Mouse (Mus musculus): ENCODE data around the gene Abcg1.

Abcg1 gene

GRCm38 (mm10) chr17:31066058-31066457 lies 8.6 kb downstream of the Abcg1 start:
- no peak for DNase-seq (ENCODE audit: low read depth, low spot score)
- Histone ChIP-seq H3K27me3 (ENCODE audit: control insufficient read depth, insufficient read depth, low read length, poor library complexity, severe bottlenecking) (no peaks in the 10 kb centered on the region), H3K36me3 (ENCODE audit: control insufficient read depth, insufficient read depth, low read length, poor library complexity, severe bottlenecking) (peaks cover 3% of the 10 kb centered on the region)

GRCm38 (mm10) chr17:31067051-31067450 lies 9.6 kb downstream of the Abcg1 start:
- H3K27me3 ChIP-seq (ENCODE audit: control insufficient read depth, insufficient read depth, low read length, poor library complexity, severe bottlenecking), result no peaks in the 10 kb centered on the region
- H3K36me3 ChIP-seq (ENCODE audit: control insufficient read depth, insufficient read depth, low read length, poor library complexity, severe bottlenecking), result peaks cover 3% of the 10 kb centered on the region
- peak; percentile 96 for DNase-seq (ENCODE audit: low read depth, low spot score)

- H3K27me3 ChIP-seq (ENCODE audit: control insufficient read depth, insufficient read depth, low read length, poor library complexity, severe bottlenecking), result no peaks in the 10 kb centered on the region
- peak; percentile 74 for DNase-seq (ENCODE audit: low read depth, low spot score)
- H3K36me3 ChIP-seq (ENCODE audit: control insufficient read depth, insufficient read depth, low read length, poor library complexity, severe bottlenecking), result peaks cover 3% of the 10 kb centered on the region
Measured at GRCm38 (mm10) chr17:31069121-31069520, 11.6 kb downstream of the Abcg1 start.

GRCm38 (mm10) chr17:31069845-31070244 lies 12.4 kb downstream of the Abcg1 start:
- Histone ChIP-seq H3K27me3 (ENCODE audit: control insufficient read depth, insufficient read depth, low read length, poor library complexity, severe bottlenecking) (no peaks in the 10 kb centered on the region), H3K36me3 (ENCODE audit: control insufficient read depth, insufficient read depth, low read length, poor library complexity, severe bottlenecking) (peaks cover 3% of the 10 kb centered on the region)
- DNase-seq (ENCODE audit: low read depth, low spot score), result no peak

- peak; percentile 49 for DNase-seq (ENCODE audit: low read depth, low spot score)
- Histone ChIP-seq H3K36me3 (ENCODE audit: control insufficient read depth, insufficient read depth, low read length, poor library complexity, severe bottlenecking) (no peaks in the 10 kb centered on the region; the same call in 1 of the 2 replicates), H3K27me3 (ENCODE audit: control insufficient read depth, insufficient read depth, low read length, poor library complexity, severe bottlenecking) (no peaks in the 10 kb centered on the region)
Measured at GRCm38 (mm10) chr17:31070403-31071185, 13.1 kb downstream of the Abcg1 start.

- no peaks in the 10 kb centered on the region for H3K27me3 ChIP-seq (ENCODE audit: control insufficient read depth, insufficient read depth, low read length, poor library complexity, severe bottlenecking)
- DNase-seq (ENCODE audit: low read depth, low spot score), result no peak
- no peaks in the 10 kb centered on the region; the same call in 1 of the 2 replicates for H3K36me3 ChIP-seq (ENCODE audit: control insufficient read depth, insufficient read depth, low read length, poor library complexity, severe bottlenecking)
Measured at GRCm38 (mm10) chr17:31071421-31072301, 14.2 kb downstream of the Abcg1 start.

- Histone ChIP-seq H3K27me3 (ENCODE audit: control insufficient read depth, insufficient read depth, low read length, poor library complexity, severe bottlenecking) (no peaks in the 10 kb centered on the region), H3K36me3 (ENCODE audit: control insufficient read depth, insufficient read depth, low read length, poor library complexity, severe bottlenecking) (no peaks in the 10 kb centered on the region; the same call in 1 of the 2 replicates)
- no peak for DNase-seq (ENCODE audit: low read depth, low spot score)
Measured at GRCm38 (mm10) chr17:31072872-31073271, 15.4 kb downstream of the Abcg1 start.

- peak; percentile 95 for DNase-seq (ENCODE audit: low read depth, low spot score)
- Histone ChIP-seq H3K36me3 (ENCODE audit: control insufficient read depth, insufficient read depth, low read length, poor library complexity, severe bottlenecking) (no peaks in the 10 kb centered on the region), H3K27me3 (ENCODE audit: control insufficient read depth, insufficient read depth, low read length, poor library complexity, severe bottlenecking) (no peaks in the 10 kb centered on the region)
Measured at GRCm38 (mm10) chr17:31073273-31074052, 16.0 kb downstream of the Abcg1 start.

GRCm38 (mm10) chr17:31074053-31074590 lies 16.6 kb downstream of the Abcg1 start:
- no peaks in the 10 kb centered on the region for H3K36me3 ChIP-seq (ENCODE audit: control insufficient read depth, insufficient read depth, low read length, poor library complexity, severe bottlenecking)
- DNase-seq (ENCODE audit: low read depth, low spot score), result peak; percentile 62
- no peaks in the 10 kb centered on the region for H3K27me3 ChIP-seq (ENCODE audit: control insufficient read depth, insufficient read depth, low read length, poor library complexity, severe bottlenecking)

- peak; percentile 85 for DNase-seq (ENCODE audit: low read depth, low spot score)
- H3K36me3 ChIP-seq (ENCODE audit: control insufficient read depth, insufficient read depth, low read length, poor library complexity, severe bottlenecking), result no peaks in the 10 kb centered on the region; the same call in 1 of the 2 replicates
- no peaks in the 10 kb centered on the region for H3K27me3 ChIP-seq (ENCODE audit: control insufficient read depth, insufficient read depth, low read length, poor library complexity, severe bottlenecking)
Measured at GRCm38 (mm10) chr17:31074666-31075065, 17.2 kb downstream of the Abcg1 start.

- DNase-seq (ENCODE audit: low read depth, low spot score), result peak; percentile 85
- no peaks in the 10 kb centered on the region; the same call in 1 of the 2 replicates for H3K36me3 ChIP-seq (ENCODE audit: control insufficient read depth, insufficient read depth, low read length, poor library complexity, severe bottlenecking)
- no peaks in the 10 kb centered on the region for H3K27me3 ChIP-seq (ENCODE audit: control insufficient read depth, insufficient read depth, low read length, poor library complexity, severe bottlenecking)
Measured at GRCm38 (mm10) chr17:31075471-31075870, 18.0 kb downstream of the Abcg1 start.

- DNase-seq (ENCODE audit: low read depth, low spot score), result peak; percentile 77
- H3K36me3 ChIP-seq (ENCODE audit: control insufficient read depth, insufficient read depth, low read length, poor library complexity, severe bottlenecking), result no peaks in the 10 kb centered on the region; the same call in 1 of the 2 replicates
- H3K27me3 ChIP-seq (ENCODE audit: control insufficient read depth, insufficient read depth, low read length, poor library complexity, severe bottlenecking), result no peaks in the 10 kb centered on the region
Measured at GRCm38 (mm10) chr17:31077561-31077960, 20.1 kb downstream of the Abcg1 start.

GRCm38 (mm10) chr17:31078581-31078980 lies 21.1 kb downstream of the Abcg1 start:
- DNase-seq (ENCODE audit: low read depth, low spot score), result no peak
- Histone ChIP-seq H3K27me3 (ENCODE audit: control insufficient read depth, insufficient read depth, low read length, poor library complexity, severe bottlenecking) (no peaks in the 10 kb centered on the region), H3K36me3 (ENCODE audit: control insufficient read depth, insufficient read depth, low read length, poor library complexity, severe bottlenecking) (no peaks in the 10 kb centered on the region; the same call in 1 of the 2 replicates)
